Mouse (Mus musculus) spleen, postnatal 4 days (tissue): ENCODE measurements around the gene Otop2.

Source experiments
- DNase-seq, 2 experiments: peaks; one replicate each; pipeline ENCODE4 v3.0.0; 2022; ENCODE audit warnings: low spot score in 2 of 2

Gene Otop2

DNA sequence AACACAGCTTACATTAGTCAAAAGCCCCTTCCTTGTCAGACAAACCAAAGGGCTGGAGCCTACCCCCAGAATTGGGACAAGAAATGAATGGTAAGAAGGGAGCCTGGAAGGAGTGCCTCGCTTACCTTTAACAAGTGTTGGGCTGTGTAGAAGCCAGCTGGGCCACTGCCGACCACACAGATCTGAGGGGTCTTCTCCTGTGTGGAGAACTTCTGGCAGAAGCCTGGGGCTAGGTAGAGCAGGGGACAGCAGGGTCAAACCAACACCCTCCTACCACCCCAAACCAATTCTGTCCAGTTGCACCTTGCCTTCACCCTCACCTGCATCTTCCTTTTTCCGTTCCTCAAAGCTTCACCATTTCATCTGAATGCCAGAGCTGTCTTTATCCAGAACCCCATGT lies 31.0 kb upstream of the Otop2 start:
- no peak for DNase-seq

GRCm38 (mm10) chr11:115276780-115277603 lies 30.0 kb upstream of the Otop2 start, which contains the start of gene Fdxr:
Fdxr (minus strand) TSS chr11:115277050.
- DNase-seq: peak; percentile 97 to 98

- no peak for DNase-seq
Observed at GRCm38 (mm10) chr11:115277604-115277975, 29.4 kb upstream of the Otop2 start.

- no peak for DNase-seq
Observed at GRCm38 (mm10) chr11:115278176-115278575, 28.8 kb upstream of the Otop2 start.

- no peak for DNase-seq
Observed at GRCm38 (mm10) chr11:115279726-115280125, 27.2 kb upstream of the Otop2 start.

DNA sequence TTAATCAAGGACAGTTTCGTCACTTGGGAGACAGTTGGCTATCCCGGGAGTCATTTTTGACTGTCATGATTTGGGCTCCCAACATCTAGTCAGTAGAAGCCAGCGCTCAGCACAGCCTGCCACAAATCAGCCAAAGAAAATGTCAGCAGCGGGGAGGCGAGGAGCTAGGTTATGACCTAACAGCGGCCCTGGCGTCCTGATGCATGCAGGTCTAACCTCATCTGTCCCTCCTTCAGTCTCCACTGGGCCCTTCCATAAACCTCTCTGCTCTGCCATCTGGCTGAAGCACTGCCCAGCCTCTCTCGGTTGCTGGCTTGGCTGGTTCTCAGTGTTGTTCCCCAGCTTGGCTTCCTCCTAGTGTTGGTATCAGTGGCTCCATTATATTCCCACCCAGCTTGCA lies 24.7 kb upstream of the Otop2 start:
- DNase-seq: no peak

DNA sequence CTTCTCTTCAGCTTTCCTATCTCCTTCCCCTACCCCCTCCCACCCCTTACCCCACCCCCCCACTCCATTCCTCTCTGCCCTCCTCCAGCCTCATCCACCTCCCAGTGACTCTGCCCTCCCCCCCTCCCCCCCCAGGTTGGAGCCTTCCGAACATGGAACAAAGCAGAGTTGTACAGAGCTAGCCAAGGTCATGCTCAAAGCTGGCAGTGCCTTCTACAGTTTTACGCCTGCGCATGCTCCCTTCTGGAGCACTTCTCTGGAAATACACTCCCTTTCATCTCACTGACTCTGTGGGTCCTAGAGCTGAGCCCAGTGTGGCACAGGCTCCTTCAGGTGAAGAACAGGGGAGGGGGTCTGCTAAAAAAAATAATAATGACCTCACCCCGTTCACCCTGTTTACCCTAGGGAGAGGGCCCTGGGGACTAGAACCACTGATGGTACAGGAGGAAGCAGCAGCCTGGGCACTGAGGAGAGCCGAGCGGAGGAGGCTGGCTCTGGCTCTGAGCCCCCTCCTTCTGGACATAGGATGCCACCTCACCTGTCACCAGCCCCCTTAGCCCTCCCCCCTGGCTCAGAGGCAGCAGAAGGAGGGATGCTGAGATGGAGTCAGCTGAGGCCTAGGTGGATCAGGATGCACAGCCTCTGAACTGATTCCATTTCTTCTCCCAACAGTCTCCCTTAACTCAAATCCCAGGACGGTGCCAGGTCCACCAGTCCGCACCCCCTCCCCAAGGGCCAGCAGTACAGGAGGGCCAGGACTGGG lies 24.1 kb upstream of the Otop2 start:
- DNase-seq: no peak

DNA sequence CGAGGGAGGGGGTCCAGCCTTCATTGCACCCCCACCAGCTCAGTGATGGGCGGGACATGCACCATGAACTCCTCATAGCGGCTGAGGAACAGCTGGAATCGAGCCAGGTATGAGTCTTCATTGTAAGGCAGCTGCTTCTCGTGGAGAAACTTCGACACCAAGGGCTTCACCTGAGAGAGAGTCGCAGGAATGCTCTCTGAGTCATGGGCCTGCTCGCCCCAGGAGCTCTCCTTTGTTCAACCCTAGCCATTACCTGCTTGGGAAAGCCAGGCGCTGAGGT lies 23.5 kb upstream of the Otop2 start:
- no peak for DNase-seq

DNA sequence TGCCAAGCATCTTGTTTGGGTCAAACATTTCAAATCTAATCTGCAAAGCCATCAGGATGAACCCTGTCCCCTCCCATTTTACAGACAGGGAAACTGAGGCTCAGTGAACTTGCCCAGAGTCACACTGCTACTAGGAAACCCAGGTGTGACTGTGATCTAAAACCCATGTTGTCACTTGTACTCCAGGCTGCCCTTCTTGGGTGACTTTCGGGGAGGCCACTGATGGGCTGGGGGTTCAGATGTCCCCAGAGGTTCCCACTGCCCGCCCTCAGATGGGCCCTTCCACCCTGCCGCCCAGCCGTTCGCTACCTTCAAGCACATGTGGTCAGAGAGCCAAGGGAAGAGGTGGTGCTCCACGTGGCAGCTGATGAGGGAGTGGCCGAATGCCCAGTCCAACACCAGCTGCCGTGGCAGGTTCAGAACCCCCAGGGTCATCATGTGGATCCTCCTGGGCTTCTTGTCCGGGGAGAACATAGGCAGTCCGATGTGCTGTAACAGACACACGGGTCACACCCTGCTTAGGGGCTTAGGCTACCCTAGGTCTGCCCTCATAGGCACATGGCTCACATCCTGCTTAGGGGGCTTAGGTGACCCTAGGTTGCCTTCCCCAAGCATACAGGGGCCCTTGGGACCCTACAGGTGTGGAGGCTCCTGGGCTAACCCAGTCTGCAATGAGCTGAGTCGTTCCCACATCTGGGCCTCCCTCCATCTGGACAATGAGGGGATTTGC lies 22.9 kb upstream of the Otop2 start:
- DNase-seq: no peak

GRCm38 (mm10) chr11:115285282-115285681 lies 21.7 kb upstream of the Otop2 start:
- no peak for DNase-seq

DNA sequence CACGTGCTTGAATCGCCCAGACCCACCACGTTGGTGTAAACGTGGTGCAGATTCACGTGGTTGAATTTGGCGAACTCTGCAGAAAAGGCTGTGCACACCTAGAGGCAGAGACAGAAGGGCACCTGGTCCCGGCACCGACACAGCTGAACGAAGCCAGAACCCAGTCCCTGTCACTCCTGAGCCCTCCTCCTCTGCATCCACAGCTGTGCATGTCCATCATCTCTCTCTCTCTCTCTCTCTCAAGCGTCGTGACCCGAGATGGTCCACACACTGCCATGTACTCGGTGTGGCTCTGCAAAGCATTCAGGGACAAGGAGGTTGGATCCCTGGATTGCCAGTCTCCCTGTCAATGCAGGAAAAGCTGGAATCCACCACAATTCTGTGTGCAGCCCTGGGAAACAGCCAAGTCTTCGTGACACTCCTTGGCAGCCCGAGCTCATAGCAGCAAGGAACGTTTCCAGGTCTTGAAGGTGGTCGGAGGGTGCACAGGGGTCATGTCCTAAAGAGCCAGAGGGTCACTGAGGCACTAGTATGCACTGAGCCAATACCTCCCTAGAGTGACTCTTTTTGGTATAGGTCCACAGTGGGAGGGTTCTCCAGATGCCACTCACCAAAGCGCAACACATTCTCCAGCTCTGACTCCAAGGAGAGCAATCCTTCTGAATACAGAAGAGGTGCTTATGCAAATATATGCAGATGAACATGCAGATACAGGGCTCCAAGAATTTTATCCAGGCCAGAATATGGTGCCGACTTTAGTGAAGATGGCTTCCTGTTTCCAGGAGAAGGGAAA lies 20.6 kb upstream of the Otop2 start:
- no peak for DNase-seq

GRCm38 (mm10) chr11:115287386-115287785 lies 19.6 kb upstream of the Otop2 start:
- no peak for DNase-seq

DNA sequence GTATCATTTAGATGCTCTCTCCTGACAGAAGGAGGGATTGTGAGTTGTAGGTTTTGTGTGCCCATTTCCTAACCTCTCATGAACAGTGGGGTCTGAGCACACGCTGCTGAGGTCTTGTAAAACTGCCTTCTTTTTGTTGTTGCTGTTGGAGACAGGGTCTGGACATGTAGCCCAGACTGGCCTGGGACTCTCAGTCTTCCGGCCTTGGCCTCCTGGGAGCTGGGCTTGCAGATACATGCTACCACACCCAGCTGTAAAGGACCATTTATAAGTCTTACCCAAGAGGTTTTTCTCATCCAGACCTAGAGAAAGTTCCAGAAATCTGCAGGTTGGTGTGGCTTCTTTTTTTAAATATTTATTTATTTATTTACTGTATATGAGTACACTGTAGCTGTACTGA lies 18.7 kb upstream of the Otop2 start:
- DNase-seq: no peak

DNA sequence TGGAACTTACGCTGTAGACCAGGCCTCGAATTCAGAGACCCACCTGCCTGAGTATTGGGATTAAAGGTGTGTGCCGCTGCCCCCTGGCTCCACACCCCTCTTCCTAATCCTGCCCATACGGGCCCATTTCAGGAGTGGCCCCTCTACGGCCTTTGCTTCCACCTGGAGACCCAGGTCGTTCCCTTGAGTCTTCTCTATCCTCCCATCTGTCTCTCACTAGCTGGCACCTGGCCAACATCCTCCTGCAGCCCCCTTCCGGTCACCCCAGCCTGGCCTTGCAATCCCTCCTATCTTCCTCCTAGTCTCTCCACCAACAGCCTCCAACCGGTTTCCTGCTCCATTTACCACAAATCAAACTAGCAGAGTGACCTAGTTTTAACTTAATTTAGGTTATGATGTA lies 17.1 kb upstream of the Otop2 start:
- no peak for DNase-seq

GRCm38 (mm10) chr11:115290314-115290713 lies 16.6 kb upstream of the Otop2 start:
- DNase-seq: no peak

GRCm38 (mm10) chr11:115290919-115291318 lies 16.0 kb upstream of the Otop2 start:
- DNase-seq: no peak

- no peak for DNase-seq
Observed at GRCm38 (mm10) chr11:115291503-115291902, 15.5 kb upstream of the Otop2 start.

DNA sequence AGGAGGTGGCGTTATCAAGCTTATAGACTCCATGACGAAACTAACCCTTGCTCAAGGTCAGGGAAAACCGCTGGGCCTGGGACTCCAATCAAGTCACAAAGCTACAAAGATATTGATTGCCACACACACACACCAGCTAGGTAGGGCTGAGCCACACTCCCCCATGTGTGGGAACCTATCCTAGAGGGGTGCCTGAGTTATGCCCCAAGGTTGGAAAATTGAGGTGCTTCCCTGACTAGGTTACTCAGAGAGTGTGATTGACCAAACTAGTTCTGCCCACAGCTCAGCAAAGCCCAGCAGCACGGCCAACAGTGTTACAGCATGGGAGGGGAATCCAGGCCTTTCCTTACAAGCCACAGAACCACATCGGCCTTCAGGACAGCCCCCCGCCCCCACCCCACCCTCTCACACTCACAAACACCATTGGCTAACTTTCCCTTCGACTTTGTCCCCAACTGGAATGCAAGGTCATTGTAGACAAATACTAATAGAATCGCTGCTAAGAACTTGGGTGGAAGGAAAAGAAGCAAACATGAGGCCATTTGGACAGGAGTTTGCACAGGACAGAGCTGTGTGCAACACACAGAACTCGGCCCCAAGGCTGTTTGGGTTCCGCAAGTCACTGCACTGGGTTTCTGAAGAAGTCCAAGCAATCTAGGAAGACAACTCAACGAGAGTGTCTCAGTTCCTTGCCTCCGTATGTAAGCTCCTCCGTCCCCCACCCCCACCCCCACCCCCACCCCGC lies 14.2 kb upstream of the Otop2 start:
- DNase-seq: no peak

DNA sequence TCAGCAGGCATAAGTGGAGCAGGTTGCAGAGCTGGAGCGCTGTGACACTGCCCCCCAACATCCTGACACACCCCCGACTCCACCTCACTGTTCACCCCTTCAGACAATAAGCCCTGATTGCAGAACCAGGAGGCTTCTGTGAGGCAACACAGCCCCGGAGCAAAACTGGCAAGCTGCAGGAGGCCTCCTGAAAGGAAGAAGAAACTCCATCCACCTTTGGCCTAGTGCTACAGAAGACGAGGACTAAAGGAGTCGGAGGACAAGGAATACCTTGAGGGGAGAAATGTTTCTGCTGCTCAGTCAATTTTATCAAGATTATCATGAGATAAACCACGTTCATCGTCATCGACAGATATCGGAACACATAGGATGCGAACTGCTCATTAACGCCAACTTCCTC lies 11.0 kb upstream of the Otop2 start:
- no peak for DNase-seq

DNA sequence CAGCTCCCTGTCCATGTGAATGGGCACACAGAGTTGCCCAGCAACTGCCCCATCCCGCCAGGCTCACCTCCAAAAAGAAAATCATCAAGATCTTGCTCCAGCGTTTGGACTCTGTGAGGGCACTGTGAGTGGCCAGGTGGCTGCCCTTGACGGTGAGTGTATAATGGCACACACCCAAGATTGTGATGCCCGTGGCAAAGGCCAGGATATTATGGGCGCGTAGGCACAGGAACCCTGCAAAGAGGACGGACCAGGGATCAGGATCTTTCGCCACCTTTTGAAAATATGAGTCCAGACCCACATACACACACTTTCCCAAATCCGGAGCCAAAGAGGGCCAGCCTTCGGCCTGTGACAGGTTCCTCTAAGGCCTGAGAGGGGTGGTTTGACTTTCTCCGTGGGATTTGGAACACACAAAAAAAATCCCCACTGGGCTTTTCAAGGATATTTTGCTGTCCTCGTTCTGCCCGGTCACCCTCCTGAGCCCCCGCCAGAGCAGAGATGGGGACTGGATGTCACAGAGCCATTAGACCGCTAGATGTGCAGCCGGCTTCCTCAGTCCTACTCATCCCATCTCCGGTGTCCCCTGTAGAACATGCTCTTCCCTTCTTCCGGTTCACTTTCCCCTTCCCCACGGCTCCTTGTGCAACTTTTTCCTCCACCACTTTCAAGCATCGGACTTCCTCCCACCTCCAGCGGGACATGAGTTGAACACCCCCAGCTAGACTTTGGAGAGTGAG lies 10.3 kb upstream of the Otop2 start:
- DNase-seq: no peak
